Mouse (Mus musculus) neural tube, embryonic 11.5 days (tissue): Measurements from ENCODE around the gene Gm12184. TPM values are rescaled to one million over a fixed set of nuclear protein-coding genes. Genes with fewer than 3 reads are reported as not detected.
"Not testable (repeated sequence)": the region's sequence is repeated elsewhere in the genome, so short reads cannot be mapped to it uniquely, and the experiment has no call there.

Experiments used
- ATAC-seq: fragments of 200-750 bp; cut with Nextera tagmentation; 2 replicates; pipeline ENCODE4 v1.8.0; 2017; ENCODE audit warnings: moderate number of reproducible peaks, mild to moderate bottlenecking, moderate TSS enrichment, moderate library complexity; ENCODE audit not compliant: insufficient read depth, low FRiP score, low TSS enrichment
- DNase-seq: peaks from one replicate; pipeline ENCODE4 v3.0.0-alpha.2; 2015; ENCODE audit warnings: low spot score
- H3K27ac ChIP-seq: fragments of 300-500 bp; sonication (generic); 2 replicates; pipeline ENCODE4 v1.5.1; 2014; ENCODE audit warnings: low read depth, mild to moderate bottlenecking, low read length
- H3K27me3 ChIP-seq: fragments of 300-500 bp; sonication (generic); 2 replicates; pipeline ENCODE4 v1.6.1; 2014; ENCODE audit warnings: mild to moderate bottlenecking, low read length, mixed read lengths; ENCODE audit not compliant: control insufficient read depth, insufficient read depth
- H3K36me3 ChIP-seq: fragments of 300-500 bp; sonication (generic); 2 replicates; pipeline ENCODE4 v1.6.1; 2014; ENCODE audit warnings: mild to moderate bottlenecking, low read length, moderate library complexity, mixed read lengths; ENCODE audit not compliant: control insufficient read depth, insufficient read depth
- H3K4me1 ChIP-seq: fragments of 300-500 bp; sonication (generic); 2 replicates; pipeline ENCODE4 v1.6.1; 2014; ENCODE audit warnings: low read length, mixed read lengths; ENCODE audit not compliant: control insufficient read depth, insufficient read depth
- H3K4me2 ChIP-seq: fragments of 300-500 bp; sonication (generic); 2 replicates; pipeline ENCODE4 v1.6.1; 2014; ENCODE audit warnings: low read depth, mild to moderate bottlenecking, moderate library complexity
- H3K4me3 ChIP-seq: fragments of 300-500 bp; sonication (generic); 2 replicates; pipeline ENCODE4 v1.5.1; 2014; ENCODE audit warnings: low read depth, low read length
- H3K9ac ChIP-seq: fragments of 300-500 bp; sonication (generic); 2 replicates; pipeline ENCODE4 v1.6.1; 2014; ENCODE audit warnings: mild to moderate bottlenecking, low read length
- H3K9me3 ChIP-seq: fragments of 300-500 bp; sonication (generic); 2 replicates; pipeline ENCODE4 v1.6.1; 2016; ENCODE audit warnings: low read length; ENCODE audit not compliant: control insufficient read depth
- WGBS: fragments of 180-500 bp; shearing (Covaris S2); extraction: QIAGEN DNeasy Blood & Tissue Kit; methylation state at CpG from one replicate; pipeline ENCODE4 v1.1.7; 2014; 5-methylcytosine and 5-hydroxymethylcytosine counted together
- polyA plus RNA-seq: library from polyadenylated mRNA; unstranded; fragments of >200 nt; fragmentation: Nextera tagmentation; extraction: Ambion mirVana; gene quantifications from 2 replicates; pipeline ENCODE4 v1.2.1, GENCODE M21; 2014

Gene Gm12184
- polyA plus RNA-seq, 1 experiment from 2014 or later: 18.2 TPM

DNA sequence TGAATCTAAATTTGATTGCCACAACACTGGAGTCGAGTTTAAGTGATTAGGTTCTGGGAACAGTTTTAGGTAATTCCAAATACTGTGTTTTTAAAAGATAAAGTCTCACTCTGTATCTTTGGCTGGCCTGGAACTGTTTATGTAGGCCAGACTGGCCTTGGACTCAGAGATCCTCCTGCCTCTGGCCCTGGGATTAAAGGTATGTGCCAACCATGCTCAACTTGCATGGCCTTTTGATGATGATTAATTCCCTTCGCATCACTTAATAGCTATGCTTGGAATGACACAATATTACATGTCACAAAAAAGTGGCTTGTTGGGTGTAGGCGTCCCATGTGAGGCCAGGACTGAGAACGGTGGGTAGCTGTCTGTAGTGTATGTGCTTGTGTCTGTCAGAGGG is 25.7 kb upstream of the Gm12184 start:
- Histone ChIP-seq H3K4me3 (no peak overlapping the region), H3K9ac (no peak overlapping the region), H3K36me3 (no peaks in the 10 kb centered on the region), H3K4me2 (no peak overlapping the region), H3K27ac (no peak overlapping the region), H3K27me3 (no peaks in the 10 kb centered on the region), H3K9me3 (no peaks in the 10 kb centered on the region), H3K4me1 (peaks cover 5% of the 10 kb centered on the region; the same call in 1 of the 2 replicates)
- ATAC-seq: no peak
- 81% methylated on average over 4 of the region's 4 CpGs for WGBS
- DNase-seq: no peak

DNA sequence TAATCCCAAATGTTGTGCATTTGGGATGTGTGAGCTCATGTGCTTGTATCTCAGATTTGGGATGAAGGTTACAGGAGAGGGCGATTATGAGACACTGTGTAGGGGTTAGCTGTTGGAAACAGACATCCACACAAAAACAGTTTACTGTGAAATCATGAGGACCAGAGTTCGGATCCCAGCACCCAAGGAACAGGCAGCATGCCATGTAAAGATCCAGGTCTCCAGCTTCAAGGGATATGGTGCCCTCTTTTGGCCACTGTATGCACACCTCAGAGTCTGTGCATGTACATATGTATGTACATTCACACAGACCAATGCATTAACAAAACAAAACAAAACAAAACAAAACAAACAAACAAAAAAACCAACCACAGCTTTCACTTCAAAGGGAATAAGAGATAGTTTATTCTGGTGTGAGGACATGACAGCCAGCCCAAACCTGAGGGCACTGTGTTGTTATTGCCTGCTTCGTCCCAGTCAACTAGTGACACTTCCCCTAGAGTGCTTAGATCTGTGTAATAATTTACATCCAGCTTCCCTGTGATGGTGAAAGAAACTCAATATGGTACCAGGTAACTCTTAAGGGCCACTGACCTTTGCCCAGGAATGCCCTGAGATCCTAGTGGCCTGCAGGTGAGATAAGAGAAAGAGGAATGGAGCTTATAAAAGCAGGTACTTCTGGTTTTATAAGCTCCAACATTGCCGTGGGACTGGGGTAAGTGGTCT is 25.0 kb upstream of the Gm12184 start:
- Histone ChIP-seq H3K9ac (no peak overlapping the region), H3K27me3 (no peaks in the 10 kb centered on the region), H3K4me2 (no peak overlapping the region), H3K4me3 (no peak overlapping the region), H3K36me3 (no peaks in the 10 kb centered on the region), H3K9me3 (no peaks in the 10 kb centered on the region), H3K27ac (no peak overlapping the region), H3K4me1 (peaks cover 5% of the 10 kb centered on the region; the same call in 1 of the 2 replicates)
- WGBS: 84% methylated on average over 4 of the region's 4 CpGs
- ATAC-seq (no peak), DNase-seq (no peak)

DNA sequence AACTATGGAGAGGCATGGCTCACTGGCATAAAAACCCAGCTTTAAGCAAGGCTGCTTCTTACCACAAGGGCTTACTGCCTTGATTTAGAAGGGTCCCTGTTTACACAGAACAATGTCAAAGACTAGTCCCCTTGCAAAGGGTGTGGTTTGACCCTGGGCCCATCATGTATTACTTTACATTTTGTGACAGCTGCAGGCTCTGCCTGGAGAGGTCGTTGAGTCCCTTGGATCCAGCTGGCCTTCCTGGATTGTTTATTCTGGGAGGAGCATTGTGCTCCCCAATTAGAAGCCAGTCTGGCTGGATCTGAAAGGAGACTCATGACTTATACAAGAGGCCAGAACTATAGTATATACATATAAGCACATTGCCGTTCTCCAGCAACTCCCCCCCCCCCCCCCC is 23.8 kb upstream of the Gm12184 start:
- Histone ChIP-seq H3K36me3 (no peaks in the 10 kb centered on the region), H3K27ac (no peak overlapping the region), H3K4me3 (no peak overlapping the region), H3K4me1 (peaks cover 5% of the 10 kb centered on the region; the same call in 1 of the 2 replicates), H3K9me3 (no peaks in the 10 kb centered on the region), H3K27me3 (no peaks in the 10 kb centered on the region), H3K9ac (no peak overlapping the region), H3K4me2 (no peak overlapping the region)
- no peak for ATAC-seq
- DNase-seq: no peak
- 38% methylated on average over 2 of the region's 2 CpGs for WGBS

DNA sequence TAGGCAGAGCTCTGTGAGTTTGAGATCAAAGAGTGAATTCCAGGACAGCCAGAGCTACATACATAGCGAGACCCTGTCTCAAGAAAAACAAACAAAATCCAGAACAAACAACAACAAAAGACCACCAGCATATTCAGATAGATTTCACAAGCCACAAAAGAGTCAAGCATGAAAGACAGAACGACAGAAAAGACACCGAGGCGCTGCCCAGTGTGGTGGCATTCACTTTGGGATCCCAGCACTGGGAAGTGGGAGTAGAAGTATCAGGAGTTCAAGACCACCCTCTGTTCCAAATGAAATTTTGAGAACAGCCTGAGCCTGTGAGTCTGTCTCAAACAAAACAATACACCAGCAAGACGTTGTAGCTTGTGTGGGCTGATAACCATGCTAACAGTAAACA is 20.4 kb upstream of the Gm12184 start:
- Histone ChIP-seq H3K27ac (no peak overlapping the region), H3K9me3 (no peaks in the 10 kb centered on the region), H3K4me3 (no peak overlapping the region), H3K4me1 (no peaks in the 10 kb centered on the region), H3K9ac (no peak overlapping the region), H3K36me3 (no peaks in the 10 kb centered on the region), H3K4me2 (no peak overlapping the region), H3K27me3 (no peaks in the 10 kb centered on the region)
- ATAC-seq (no peak), DNase-seq (no peak)
- WGBS: 66% methylated on average over 5 of the region's 5 CpGs

DNA sequence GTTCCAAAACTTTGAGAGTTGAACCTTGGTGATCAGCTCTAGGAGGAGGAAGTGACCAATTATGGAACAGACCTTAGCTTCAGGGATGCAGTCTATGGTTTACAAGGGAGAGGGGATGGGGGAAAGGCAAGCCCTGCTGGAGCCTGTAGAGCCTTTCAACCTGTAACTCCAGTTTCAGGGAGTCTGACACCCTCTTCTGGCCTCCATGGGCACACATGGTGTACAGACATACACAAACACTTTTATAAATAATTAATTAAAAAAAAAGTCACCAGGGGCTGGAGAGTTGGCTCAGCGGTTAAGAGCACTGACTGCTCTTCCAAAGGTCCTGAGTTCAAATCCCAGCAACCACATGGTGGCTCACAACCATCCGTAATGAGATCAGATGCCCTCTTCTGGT is 19.9 kb upstream of the Gm12184 start:
- H3K36me3 ChIP-seq, H3K4me3 ChIP-seq, H3K27me3 ChIP-seq, H3K4me2 ChIP-seq, DNase-seq, ATAC-seq, H3K27ac ChIP-seq, H3K9me3 ChIP-seq, H3K9ac ChIP-seq, H3K4me1 ChIP-seq: not testable (repeated sequence)
- 82% methylated on average over 2 of the region's 2 CpGs for WGBS

DNA sequence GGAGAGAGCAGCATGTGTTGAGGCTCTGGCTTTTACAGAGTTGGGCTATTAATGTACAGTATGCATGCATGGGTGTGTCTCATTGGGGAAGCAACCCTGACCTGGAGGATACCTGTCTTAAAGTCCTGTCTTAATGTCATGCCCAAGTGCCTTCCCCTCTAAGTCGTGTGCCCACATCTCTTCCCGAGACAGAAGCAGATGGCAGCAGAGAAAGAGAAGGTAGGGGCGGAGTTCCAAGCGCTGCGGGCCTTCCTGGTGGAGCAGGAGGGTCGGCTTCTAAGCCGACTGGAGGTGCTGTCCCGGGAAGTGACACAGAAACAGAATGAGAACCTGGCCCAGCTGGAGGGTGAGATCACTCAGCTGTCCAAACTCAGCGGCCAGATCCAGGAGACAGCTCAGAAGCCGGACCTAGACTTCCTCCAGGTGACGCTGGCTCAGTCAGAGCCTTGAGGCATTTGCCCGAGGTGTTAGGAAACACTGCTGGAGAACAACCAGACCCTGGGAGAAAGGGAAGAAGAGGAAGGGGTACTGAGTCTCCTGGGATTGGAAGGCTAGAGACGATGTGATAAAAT is 18.9 kb upstream of the Gm12184 start:
- no peak for DNase-seq
- no peak for ATAC-seq

DNA sequence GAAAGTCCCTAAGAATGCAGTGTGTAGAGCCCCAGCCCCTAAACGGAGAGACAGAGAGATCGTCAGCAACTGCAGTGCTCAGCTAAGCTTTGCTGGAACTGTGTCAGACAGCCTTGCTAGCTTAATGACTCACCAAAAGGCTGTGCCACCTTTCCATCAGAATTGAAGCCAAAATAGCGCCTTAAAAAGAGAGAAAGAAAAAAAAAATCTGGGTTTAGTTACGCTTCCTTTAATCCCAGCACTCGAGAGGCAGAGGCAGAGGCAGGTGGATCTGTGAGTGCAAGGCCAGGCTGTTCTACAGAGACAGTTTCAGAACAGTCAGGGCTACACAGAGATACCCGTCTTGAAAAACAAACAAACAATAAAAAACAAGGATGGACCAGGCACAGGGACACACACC is 17.9 kb upstream of the Gm12184 start:
- ATAC-seq: no peak
- H3K4me3 ChIP-seq: no peak overlapping the region
- H3K27ac ChIP-seq: no peak overlapping the region
- H3K9me3 ChIP-seq: no peaks in the 10 kb centered on the region
- no peak overlapping the region for H3K9ac ChIP-seq
- H3K27me3 ChIP-seq: no peaks in the 10 kb centered on the region
- H3K4me2 ChIP-seq: no peak overlapping the region
- WGBS: 66% methylated on average over 6 of the region's 6 CpGs
- no peak for DNase-seq
- H3K36me3 ChIP-seq: no peaks in the 10 kb centered on the region
- no peaks in the 10 kb centered on the region for H3K4me1 ChIP-seq

More for the DNA sequence above, 18.9 kb upstream of the Gm12184 start:
- Histone ChIP-seq H3K36me3 (no peaks in the 10 kb centered on the region), H3K4me3 (no peak overlapping the region), H3K27me3 (no peaks in the 10 kb centered on the region), H3K4me1 (no peaks in the 10 kb centered on the region), H3K9ac (no peak overlapping the region), H3K9me3 (no peaks in the 10 kb centered on the region), H3K27ac (no peak overlapping the region), H3K4me2 (no peak overlapping the region)
- WGBS: 21% methylated on average over 13 of the region's 13 CpGs

DNA sequence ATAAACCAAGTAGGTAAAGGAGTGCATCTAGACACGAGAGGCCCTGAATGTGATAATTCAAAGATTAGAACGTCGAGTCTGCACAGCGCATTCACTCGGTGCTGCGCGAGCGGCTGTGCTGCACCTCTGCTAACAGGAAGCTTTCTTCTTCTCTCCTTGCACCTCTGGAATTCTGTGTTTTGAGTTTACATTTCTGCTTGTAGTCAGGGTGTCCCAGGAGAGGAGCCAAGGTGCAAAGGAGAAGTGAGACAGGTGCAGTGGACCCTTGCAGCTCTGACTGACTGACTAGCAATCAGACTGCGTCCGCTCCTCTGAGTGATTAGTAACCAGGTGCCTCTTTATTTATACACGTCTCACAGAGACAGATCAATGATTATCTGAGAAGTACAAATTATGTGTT is 16.7 kb upstream of the Gm12184 start:
- Histone ChIP-seq H3K4me1 (no peaks in the 10 kb centered on the region), H3K4me3 (no peak overlapping the region), H3K27me3 (no peaks in the 10 kb centered on the region), H3K9ac (no peak overlapping the region), H3K4me2 (no peak overlapping the region), H3K9me3 (no peaks in the 10 kb centered on the region), H3K27ac (no peak overlapping the region), H3K36me3 (no peaks in the 10 kb centered on the region)
- 90% methylated on average over 11 of the region's 11 CpGs for WGBS
- DNase-seq: no peak
- ATAC-seq: no peak

DNA sequence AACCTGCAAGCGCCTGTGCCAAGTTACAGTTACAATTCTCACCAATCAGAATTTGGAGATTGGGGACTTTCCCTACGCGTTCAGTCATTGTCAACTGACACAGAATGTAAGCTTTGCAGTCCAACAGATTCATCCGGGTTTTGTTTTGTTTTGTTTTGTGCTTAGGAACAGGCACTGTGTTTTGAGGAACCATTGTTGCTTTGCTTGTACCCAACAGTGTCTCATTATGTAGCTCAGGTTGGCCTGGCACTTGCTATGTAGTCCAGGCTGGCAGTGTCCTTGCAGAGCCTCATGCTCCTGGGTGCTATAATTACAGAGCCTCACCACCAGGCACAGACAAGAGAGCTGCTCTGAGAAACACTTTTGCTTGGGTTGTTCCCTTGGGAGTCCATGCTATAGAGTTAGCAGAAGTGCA is 15.9 kb upstream of the Gm12184 start:
- H3K4me2 ChIP-seq: no peak overlapping the region
- H3K9ac ChIP-seq: no peak overlapping the region
- WGBS: 86% methylated on average over 4 of the region's 4 CpGs
- H3K4me1 ChIP-seq: no peaks in the 10 kb centered on the region
- no peak overlapping the region for H3K4me3 ChIP-seq
- DNase-seq (no peak), ATAC-seq (no peak)
- no peaks in the 10 kb centered on the region for H3K27me3 ChIP-seq
- H3K9me3 ChIP-seq: no peaks in the 10 kb centered on the region
- no peak overlapping the region for H3K27ac ChIP-seq
- no peaks in the 10 kb centered on the region for H3K36me3 ChIP-seq
